Mouse (Mus musculus) olfactory bulb, adult 2 months (tissue): ENCODE results near the gene Tmem248.

ENCODE experiments used
- CTCF ChIP-seq: fragments of 200-500 bp; IDR thresholded peaks from 2 replicates; pipeline ENCODE4 v1.5.1; 2012; ENCODE audit warnings: low read depth, mild to moderate bottlenecking, low read length, moderate library complexity; ENCODE audit not compliant: insufficient read depth
- POLR2A ChIP-seq: fragments of 200-500 bp; IDR thresholded peaks from 2 replicates; pipeline ENCODE4 v1.6.1; 2012; ENCODE audit warnings: mild to moderate bottlenecking, low read depth, low read length, moderate library complexity; ENCODE audit not compliant: insufficient read depth

DNA sequence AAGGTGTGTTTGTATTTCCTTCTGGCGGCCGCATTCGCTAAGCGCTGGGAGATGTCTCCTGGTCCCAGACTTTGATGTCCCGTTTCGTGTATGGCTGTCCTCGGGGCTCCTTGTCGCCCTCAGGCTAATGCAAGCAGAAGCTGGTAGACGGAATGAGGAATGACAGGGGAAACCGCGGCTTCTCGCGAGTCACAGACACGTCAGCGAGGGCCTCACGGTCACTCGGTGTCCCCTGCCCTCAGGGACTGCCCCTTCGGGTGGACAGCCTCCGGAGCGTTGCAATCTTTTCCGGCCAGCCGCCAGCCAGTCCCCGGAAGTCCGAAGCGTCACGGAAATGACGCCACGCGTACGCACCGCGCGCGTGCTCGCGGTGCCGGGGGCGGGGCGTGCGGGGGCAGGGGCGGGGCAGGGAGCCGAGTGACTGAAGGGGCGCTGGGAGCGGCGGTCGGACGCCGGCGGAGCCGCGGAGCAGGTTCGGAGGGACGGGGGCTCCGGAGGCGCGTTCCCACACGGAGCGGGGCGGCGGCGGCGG, 45.4 kb upstream of the Tmem248 start, which contains the start of gene Rabgef1:
- TF ChIP-seq CTCF (no peak), POLR2A (peak; percentile 98)
